Mouse (Mus musculus): ENCODE measurements around the gene Mmp2. TPM values are rescaled to one million over a fixed set of nuclear protein-coding genes. Genes with fewer than 3 reads are reported as not detected.

Mmp2 gene
- polyA plus RNA-seq, 1 experiment: 18.3 TPM

DNA sequence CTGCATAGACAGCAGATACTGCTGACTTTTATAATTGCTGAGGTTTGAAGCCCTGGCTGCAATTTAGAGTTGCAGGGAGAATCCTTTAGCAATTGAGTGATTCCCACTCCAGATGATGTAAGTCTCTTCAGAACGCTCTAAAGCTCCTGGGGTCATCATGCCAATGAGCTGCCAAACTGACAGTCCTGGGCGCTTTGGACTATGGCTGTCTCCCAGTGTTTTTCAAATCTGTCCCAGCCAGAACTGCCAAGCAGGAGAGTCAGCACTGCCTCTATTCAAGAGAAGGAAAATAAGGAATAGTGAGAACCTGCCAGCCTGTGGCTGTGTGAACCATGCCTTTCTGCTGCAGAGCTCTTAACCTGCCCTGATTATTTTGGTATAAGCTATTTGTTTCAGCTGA, 75.9 kb downstream of the Mmp2 start:
- TF ChIP-seq CTCF (IDR thresholded peaks at IDR 0.05; ENCODE audit: extremely low read depth, insufficient read depth, insufficient read length, insufficient replicate concordance): no peak
- no peak for TF ChIP-seq POLR2A (IDR thresholded peaks at IDR 0.05; ENCODE audit: low read depth, low read length)
- Histone ChIP-seq H3K4me1 (ENCODE audit: control insufficient read depth, insufficient read depth, insufficient read length) (no peaks in the 10 kb centered on the region), H3K4me3 (ENCODE audit: extremely low read depth, insufficient read depth, insufficient read length) (no peak overlapping the region), H3K36me3 (ENCODE audit: control insufficient read depth, insufficient read depth, low read length) (no peaks in the 10 kb centered on the region), H3K27ac (ENCODE audit: insufficient read depth, low read length) (no peak overlapping the region), H3K27me3 (ENCODE audit: control insufficient read depth, insufficient read depth, low read length) (no peaks in the 10 kb centered on the region)
- WGBS: 98% methylated on average over 2 of the region's 2 CpGs
- no peak for DNase-seq (ENCODE audit: low read depth in 1 of 2, low spot score in 2 of 2)

Other genes starting within 250 kb of the Mmp2 start
- not detected in 2 replicates for gene Irx6, start 153.0 kb upstream of the Mmp2 start, polyA plus RNA-seq (2012; rRNA removed)
- gene Lpcat2, start 28.0 kb downstream of the Mmp2 start, polyA plus RNA-seq (2012; rRNA removed): 9.2 and 11.2 TPM in 2 replicates
- gene Capns2, start 74.1 kb downstream of the Mmp2 start, polyA plus RNA-seq (2012; rRNA removed): 0.14 and 0.49 TPM in 2 replicates
- 0.01 TPM in 1 of 2 replicates, not detected in the other for gene Slc6a2, start 132.8 kb downstream of the Mmp2 start, polyA plus RNA-seq (2012; rRNA removed)
- not detected in 2 replicates for gene Ces1a, start 220.9 kb downstream of the Mmp2 start, polyA plus RNA-seq (2012; rRNA removed)

Data from spleen, adult 2 months (tissue).